Mouse (Mus musculus) C2C12 (cell line): ENCODE measurements around the gene Fbl. TPM values are rescaled to one million over a fixed set of nuclear protein-coding genes. Genes with fewer than 3 reads are reported as not detected.
"Not testable (repeated sequence)": the region's sequence is repeated elsewhere in the genome, so short reads cannot be mapped to it uniquely, and the experiment has no call there.

Experiments
- H3K27me3 ChIP-seq: one replicate; pipeline ENCODE4 v1.6.1; 2011; ENCODE audit not compliant: control insufficient read depth, insufficient read depth, insufficient read length
- H3K36me3 ChIP-seq: one replicate; pipeline ENCODE4 v1.6.1; 2011; ENCODE audit not compliant: control insufficient read depth, insufficient read depth
- H3K4me3 ChIP-seq: one replicate; pipeline ENCODE4 v1.5.1; 2011; ENCODE audit warnings: mild to moderate bottlenecking, control low read depth; ENCODE audit not compliant: poor library complexity, insufficient read depth, severe bottlenecking
- H3K79me2 ChIP-seq: one replicate; pipeline ENCODE4 v1.6.1; 2011; ENCODE audit not compliant: control insufficient read depth, insufficient read depth
- H3K79me3 ChIP-seq: one replicate; pipeline ENCODE4 v1.6.1; 2011; ENCODE audit warnings: low read depth, control low read depth
- H3ac ChIP-seq: one replicate; pipeline ENCODE3; 2011; ENCODE audit warnings: low read depth; ENCODE audit not compliant: control insufficient read depth, insufficient read length
- CEBPB ChIP-seq: IDR thresholded peaks from one replicate; pipeline ENCODE4 v1.6.1; 2011; ENCODE audit warnings: low read depth, mild to moderate bottlenecking, control low read depth, moderate library complexity
- CTCF ChIP-seq: IDR thresholded peaks from one replicate; pipeline ENCODE4 v1.5.1; 2011; ENCODE audit not compliant: control insufficient read depth, insufficient read depth, insufficient read length
- FOSL1 ChIP-seq: IDR thresholded peaks from one replicate; pipeline ENCODE4 v1.8.0; 2011; ENCODE audit warnings: mild to moderate bottlenecking, low read length; ENCODE audit not compliant: poor library complexity, insufficient read depth, severe bottlenecking
- MAX ChIP-seq: IDR thresholded peaks from one replicate; pipeline ENCODE4 v1.6.1; 2011; ENCODE audit warnings: mild to moderate bottlenecking, control low read depth
- MYOD1 ChIP-seq: IDR thresholded peaks from one replicate; pipeline ENCODE4 v1.6.1; 2011; ENCODE audit warnings: low read depth; ENCODE audit not compliant: control insufficient read depth, insufficient read length
- MYOG ChIP-seq: IDR thresholded peaks from one replicate; pipeline ENCODE4 v1.6.1; 2011; ENCODE audit not compliant: control insufficient read depth, insufficient read length; ENCODE audit errors: extremely low read depth
- USF1 ChIP-seq: IDR thresholded peaks from one replicate; pipeline ENCODE4 v1.6.1; 2011; ENCODE audit warnings: low read depth, mild to moderate bottlenecking, control low read depth, moderate library complexity
- long read RNA-seq, 2 experiments: library from polyadenylated mRNA; unstranded; transcript quantifications; one replicate each; pipeline ENCODE4 v2.0.0; 2019 to 2020
- polyA plus RNA-seq: library from polyadenylated mRNA; unstranded; fragments of >200 nt; fragmentation: generic; extraction: Trizol; gene quantifications from one replicate; pipeline ENCODE4 v1.2.1, GENCODE M21; 2012; ENCODE audit warnings: missing spikeins

The Fbl gene
- polyA plus RNA-seq, result 410 TPM
- long read RNA-seq, experiment 1, transcript Fbl-201 (9 exons, 1,197 nt), result major isoform, 20 of 31 reads
- long read RNA-seq, experiment 1, partial matches to known transcripts, result 10 of 31 reads
- long read RNA-seq, experiment 1, other reads (novel, unspliced or antisense), result 1 of 31 reads
- long read RNA-seq, experiment 2, transcript Fbl-201 (9 exons, 1,197 nt), result major isoform, 88 of 90 reads
- long read RNA-seq, experiment 2, partial matches to known transcripts, result 1 of 90 reads
- long read RNA-seq, experiment 2, other reads (novel, unspliced or antisense), result 1 of 90 reads

GRCm38 (mm10) chr7:28169489-28170422 lies at the start of gene Fbl:
Gene Fbl (plus strand): TSS chr7:28169710.
- peaks cover 55% of the 10 kb centered on the region for H3K79me2 ChIP-seq
- H3ac ChIP-seq, result peak within 1 kb of the TSS; percentile 84
- TF ChIP-seq USF1 (peak; percentile 63), MYOG (no peak), MAX (peak; percentile 87)
- H3K79me3 ChIP-seq, result peaks cover 50% of the 10 kb centered on the region
- peak within 1 kb of the TSS; percentile 74 for H3K4me3 ChIP-seq
- H3K27me3 ChIP-seq, result no peaks in the 10 kb centered on the region
- no peaks in the 10 kb centered on the region for H3K36me3 ChIP-seq

GRCm38 (mm10) chr7:28129166-28129565 lies 40.3 kb upstream of the Fbl start, which contains the start of gene 9530053A07Rik:
Gene 9530053A07Rik (plus strand): TSS chr7:28129466.
- no peak for TF ChIP-seq MYOG

GRCm38 (mm10) chr7:28137613-28138012 lies 31.9 kb upstream of the Fbl start:
- Histone ChIP-seq H3K4me3 (no peak overlapping the region), H3K36me3 (no peaks in the 10 kb centered on the region), H3K79me3 (no peaks in the 10 kb centered on the region), H3K79me2 (no peaks in the 10 kb centered on the region), H3K27me3 (peaks cover 25% of the 10 kb centered on the region), H3ac (no peak overlapping the region)
- no peak for TF ChIP-seq FOSL1
- peak; percentile 50 for TF ChIP-seq CTCF

More at GRCm38 (mm10) chr7:28129166-28129565, 40.3 kb upstream of the Fbl start, which contains the start of gene 9530053A07Rik:
- Histone ChIP-seq H3K36me3 (no peaks in the 10 kb centered on the region), H3K27me3 (peaks cover 28% of the 10 kb centered on the region), H3K79me2 (no peaks in the 10 kb centered on the region), H3ac (no peak within 1 kb of the TSS), H3K4me3 (no peak within 1 kb of the TSS), H3K79me3 (no peaks in the 10 kb centered on the region)

GRCm38 (mm10) chr7:28148263-28148662 lies 21.2 kb upstream of the Fbl start:
- no peaks in the 10 kb centered on the region for H3K79me3 ChIP-seq

GRCm38 (mm10) chr7:28149841-28150240 lies 19.7 kb upstream of the Fbl start:
- Histone ChIP-seq H3K27me3 (peaks cover 45% of the 10 kb centered on the region), H3K79me3 (no peaks in the 10 kb centered on the region), H3K4me3 (no peak overlapping the region), H3K36me3 (no peaks in the 10 kb centered on the region), H3K79me2 (no peaks in the 10 kb centered on the region), H3ac (no peak overlapping the region)
- TF ChIP-seq CTCF (no peak), FOSL1 (no peak), USF1 (no peak), MYOD1 (no peak), CEBPB (no peak), MYOG (no peak)

More at GRCm38 (mm10) chr7:28148263-28148662, 21.2 kb upstream of the Fbl start:
- no peaks in the 10 kb centered on the region for H3K79me2 ChIP-seq
- peak; percentile 57 for TF ChIP-seq CTCF
- TF ChIP-seq CEBPB, result no peak
- no peak overlapping the region for H3ac ChIP-seq
- no peaks in the 10 kb centered on the region for H3K36me3 ChIP-seq
- no peak overlapping the region for H3K4me3 ChIP-seq
- H3K27me3 ChIP-seq, result peaks cover 46% of the 10 kb centered on the region

GRCm38 (mm10) chr7:28151584-28152221 lies 17.8 kb upstream of the Fbl start:
- H3ac ChIP-seq, result no peak overlapping the region
- H3K27me3 ChIP-seq, result peaks cover 37% of the 10 kb centered on the region
- TF ChIP-seq CTCF, result peak; percentile 5
- no peak for TF ChIP-seq MYOG
- H3K79me3 ChIP-seq, result no peaks in the 10 kb centered on the region
- H3K4me3 ChIP-seq, result no peak overlapping the region
- no peaks in the 10 kb centered on the region for H3K36me3 ChIP-seq
- no peaks in the 10 kb centered on the region for H3K79me2 ChIP-seq

- not testable (repeated sequence) for H3K4me3 ChIP-seq, H3K79me3 ChIP-seq, H3K36me3 ChIP-seq, H3K79me2 ChIP-seq, H3ac ChIP-seq
- peaks cover 29% of the 10 kb centered on the region for H3K27me3 ChIP-seq
Observed at GRCm38 (mm10) chr7:28153595-28153994, 15.9 kb upstream of the Fbl start.
